13 mouse cellular contexts compared by ENCODE assay signal in genomic region chr7:98147766-98148165, GRCm38 (mm10). TPM values are rescaled to one million over a fixed set of nuclear protein-coding genes. Genes with fewer than 3 reads are reported as not detected.
DNase-seq lines count a peak whose midpoint lies in the region; ATAC-seq lines count a peak whose summit lies in the region.
"Had no signal": no experiment of that assay in that cellular context is flagged by ENCODE, and none has a peak within 500 bp of the region (broad histone marks: within the 10 kb centered on the region; RNA-seq: fewer than 3 reads in every experiment).

No protein-coding gene starts in this region.

- H3K27ac ChIP-seq in hindbrain, embryonic 10.5 days, result peak overlapping the region; percentile 67; the same call in 1 of the 2 replicates
- H3K27ac ChIP-seq in hindbrain, embryonic 11.5 days (ENCODE audit: low read depth, low read length), result no peak overlapping the region
- H3K27ac ChIP-seq in hindbrain, embryonic 16.5 days (ENCODE audit: low read depth, low read length), result no peak overlapping the region
- H3K27ac ChIP-seq: embryonic facial prominence, embryonic 12.5 days; liver, embryonic 15.5 days had no signal

- no peak overlapping the region for H3K4me3 ChIP-seq in hindbrain, embryonic 10.5 days
- H3K4me3 ChIP-seq in hindbrain, embryonic 11.5 days (ENCODE audit: low read depth, low read length), result no peak overlapping the region
- no peak overlapping the region for H3K4me3 ChIP-seq in hindbrain, embryonic 16.5 days (ENCODE audit: low read length)
- H3K4me3 ChIP-seq: embryonic facial prominence, embryonic 12.5 days; liver, embryonic 15.5 days had no signal

- H3K9ac ChIP-seq in hindbrain, embryonic 11.5 days (ENCODE audit: low read depth, low read length), result no peak overlapping the region
- H3K9ac ChIP-seq in hindbrain, embryonic 16.5 days (ENCODE audit: low read depth, low read length), result no peak overlapping the region
- H3K9ac ChIP-seq: embryonic facial prominence, embryonic 12.5 days; liver, embryonic 15.5 days had no signal

- H3K9me3 ChIP-seq in hindbrain, embryonic 10.5 days, result no peaks in the 10 kb centered on the region
- H3K9me3 ChIP-seq in hindbrain, embryonic 11.5 days (ENCODE audit: control insufficient read depth, low read length), result no peaks in the 10 kb centered on the region
- no peaks in the 10 kb centered on the region for H3K9me3 ChIP-seq in hindbrain, embryonic 16.5 days (ENCODE audit: control insufficient read depth, low read length)
- H3K9me3 ChIP-seq: embryonic facial prominence, embryonic 12.5 days; liver, embryonic 15.5 days had no signal

- no peak for ATAC-seq in hindbrain, embryonic 11.5 days (ENCODE audit: low FRiP score)
- ATAC-seq in hindbrain, embryonic 16.5 days, result peak; percentile 15
- ATAC-seq: activated CD4-positive, CD25-positive, alpha-beta regulatory T cell, adult 4 months had no signal

- no peak overlapping the region for H3K4me2 ChIP-seq in hindbrain, embryonic 11.5 days (replicated peaks; ENCODE audit: low read depth, low read length)
- H3K4me2 ChIP-seq in hindbrain, embryonic 16.5 days (ENCODE audit: low read length), result no peak overlapping the region
- H3K4me2 ChIP-seq: embryonic facial prominence, embryonic 12.5 days; liver, embryonic 15.5 days had no signal

- peaks cover 77% of the 10 kb centered on the region for H3K4me1 ChIP-seq in hindbrain, embryonic 10.5 days (replicated peaks)
- no peaks in the 10 kb centered on the region; the same call in 1 of the 2 replicates for H3K4me1 ChIP-seq in hindbrain, embryonic 11.5 days (replicated peaks; ENCODE audit: control insufficient read depth, insufficient read depth, low read length)
- peaks cover 5% of the 10 kb centered on the region for H3K4me1 ChIP-seq in hindbrain, embryonic 16.5 days (ENCODE audit: control insufficient read depth, insufficient read depth, low read depth, low read length)

- WGBS in hindbrain, embryonic 10.5 days, result 83% methylated on average over 8 of the region's 8 CpGs
- 79% methylated on average over 8 of the region's 8 CpGs for WGBS in hindbrain, embryonic 11.5 days
- WGBS in hindbrain, embryonic 16.5 days, result 60% methylated on average over 8 of the region's 8 CpGs

- H3K36me3 ChIP-seq in hindbrain, embryonic 10.5 days, result peaks cover 2% of the 10 kb centered on the region; the same call in 1 of the 2 replicates
- no peaks in the 10 kb centered on the region for H3K36me3 ChIP-seq in hindbrain, embryonic 11.5 days (ENCODE audit: control insufficient read depth, insufficient read depth, low read length)
- 0 out of 2 replicates have a peak, but pooled peaks cover 3% of the 10 kb centered on the region for H3K36me3 ChIP-seq in hindbrain, embryonic 16.5 days (ENCODE audit: control insufficient read depth, insufficient read depth, low read length)
- H3K36me3 ChIP-seq: embryonic facial prominence, embryonic 12.5 days had no signal

- peaks cover 22% of the 10 kb centered on the region; the same call in 1 of the 2 replicates for H3K27me3 ChIP-seq in hindbrain, embryonic 10.5 days (ENCODE audit: insufficient read depth, poor library complexity, severe bottlenecking)
- no peaks in the 10 kb centered on the region for H3K27me3 ChIP-seq in hindbrain, embryonic 11.5 days (ENCODE audit: control insufficient read depth, insufficient read depth, low read length)
- H3K27me3 ChIP-seq in hindbrain, embryonic 16.5 days (replicated peaks; ENCODE audit: control insufficient read depth, insufficient read depth, low read length), result no peaks in the 10 kb centered on the region
- H3K27me3 ChIP-seq: embryonic facial prominence, embryonic 12.5 days; liver, embryonic 15.5 days had no signal

- DNase-seq in hindbrain, embryonic 10.5 days (ENCODE audit: low spot score), result no peak
- DNase-seq in hindbrain, embryonic 11.5 days (ENCODE audit: low spot score), result no peak
- DNase-seq in ovary, adult 18-20 months (ENCODE audit: low spot score), result peak; percentile 83
- no peak for DNase-seq in ovary, postnatal 10 days (ENCODE audit: low spot score)
- no peak for DNase-seq in lung, postnatal 36 days
- no peak for DNase-seq in right cerebral cortex, postnatal 36 days (ENCODE audit: low spot score in 2 of 2)
- DNase-seq: lung, postnatal 4 days; right cerebral cortex, postnatal 25 days; thymus, postnatal 25 days had no signal

RNA-seq across cellular contexts. Expression of gene Omp, which starts 2.5 kb away (rescaled TPM):
- polyA plus RNA-seq in hindbrain, embryonic 10.5 days (2016; fragmentation: Nextera tagmentation; extraction: Ambion mirVana), result 0.07 and 0.13 TPM in 2 replicates
- 0.24 and 0.25 TPM in 2 replicates for polyA plus RNA-seq in hindbrain, embryonic 11.5 days (2014; fragmentation: Nextera tagmentation; extraction: Ambion mirVana)
- 0.34 and 0.37 TPM in 2 replicates for polyA plus RNA-seq in hindbrain, embryonic 16.5 days (2015; fragmentation: Nextera tagmentation; extraction: Ambion mirVana)
- polyA plus RNA-seq: activated CD4-positive, CD25-positive, alpha-beta regulatory T cell, adult 4 months had no signal

RNA-seq across cellular contexts. Expression of gene Myo7a, which starts 28.4 kb away (rescaled TPM):
- 17.3 and 21.2 TPM in 2 replicates for polyA plus RNA-seq in hindbrain, embryonic 10.5 days (2016; fragmentation: Nextera tagmentation; extraction: Ambion mirVana)
- polyA plus RNA-seq in hindbrain, embryonic 11.5 days (2014; fragmentation: Nextera tagmentation; extraction: Ambion mirVana), result 10.7 and 15.2 TPM in 2 replicates
- polyA plus RNA-seq in hindbrain, embryonic 16.5 days (2015; fragmentation: Nextera tagmentation; extraction: Ambion mirVana), result 13.9 and 22.8 TPM in 2 replicates

RNA-seq across cellular contexts. Expression of gene Capn5, which starts 30.3 kb away (rescaled TPM):
- polyA plus RNA-seq in hindbrain, embryonic 10.5 days (2016; fragmentation: Nextera tagmentation; extraction: Ambion mirVana), result 5.6 and 9.9 TPM in 2 replicates
- 4.8 and 5.3 TPM in 2 replicates for polyA plus RNA-seq in hindbrain, embryonic 11.5 days (2014; fragmentation: Nextera tagmentation; extraction: Ambion mirVana)
- 27.3 and 31.4 TPM in 2 replicates for polyA plus RNA-seq in hindbrain, embryonic 16.5 days (2015; fragmentation: Nextera tagmentation; extraction: Ambion mirVana)

RNA-seq across cellular contexts. Expression of gene B3gnt6, which starts 51.5 kb away (rescaled TPM):
- 0.10 TPM in 1 of 2 replicates, not detected in the other for polyA plus RNA-seq in hindbrain, embryonic 10.5 days (2016; fragmentation: Nextera tagmentation; extraction: Ambion mirVana)
- polyA plus RNA-seq in hindbrain, embryonic 11.5 days (2014; fragmentation: Nextera tagmentation; extraction: Ambion mirVana), result 0.10 and 0.20 TPM in 2 replicates
- polyA plus RNA-seq in hindbrain, embryonic 16.5 days (2015; fragmentation: Nextera tagmentation; extraction: Ambion mirVana), result 0.55 and 0.78 TPM in 2 replicates
- polyA plus RNA-seq: activated CD4-positive, CD25-positive, alpha-beta regulatory T cell, adult 4 months; embryonic facial prominence, embryonic 12.5 days; liver, embryonic 15.5 days had no signal
